Mouse (Mus musculus) gastrocnemius, adult 2 months (tissue): ENCODE results near the gene Cyb561. TPM values are rescaled to one million over a fixed set of nuclear protein-coding genes. Genes with fewer than 3 reads are reported as not detected.

Experiments
- DNase-seq: peaks from one replicate; pipeline ENCODE4 v3.0.0; 2022
- H3K27ac ChIP-seq: fragments of 200-600 bp; 2 replicates; pipeline ENCODE4 v1.8.1; 2022; ENCODE audit warnings: mild to moderate bottlenecking
- H3K4me3 ChIP-seq: fragments of 200-600 bp; 2 replicates; pipeline ENCODE4 v1.8.1; 2022; ENCODE audit warnings: mild to moderate bottlenecking, moderate library complexity
- CTCF ChIP-seq: fragments of 200-600 bp; IDR thresholded peaks from 2 replicates; pipeline ENCODE4 v1.8.1; 2022; ENCODE audit warnings: antibody characterized with exemption, mild to moderate bottlenecking, moderate library complexity
- intact Hi-C: fragments of 180-260 bp; cut with DNase I; formaldehyde crosslinking; loops from one replicate; pipeline ENCODE4 v1.15.1; 2025
- total RNA-seq, 2 experiments: library from RNA; stranded (reverse); gene quantifications; 2 replicates each; pipeline ENCODE4 v1.2.3; 2021

Gene Cyb561
- total RNA-seq, 2 experiments from 2014 or later, result 3.9 to 4.7 TPM

GRCm38 (mm10) chr11:105969516-105969915 is 16.4 kb upstream of the Cyb561 start:
- H3K4me3 ChIP-seq, result peak overlapping the region; percentile 83
- H3K27ac ChIP-seq, result peak overlapping the region; percentile 82
- TF ChIP-seq CTCF, result peak; percentile 77
- DNase-seq, result peak; percentile 76
- intact Hi-C loops, result loop anchor here (2.0 kb wide), 2 partner anchors 33 to 41 kb away; no protein-coding TSS in a partner anchor

- Histone ChIP-seq H3K4me3 (peak overlapping the region; percentile 83), H3K27ac (peak overlapping the region; percentile 82)
- DNase-seq, result no peak
- no peak for TF ChIP-seq CTCF
- intact Hi-C loops, result loop anchor here (2.0 kb wide), 2 partner anchors 32 to 40 kb away; no protein-coding TSS in a partner anchor
Measured at GRCm38 (mm10) chr11:105968948-105969347, 15.8 kb upstream of the Cyb561 start.

DNA sequence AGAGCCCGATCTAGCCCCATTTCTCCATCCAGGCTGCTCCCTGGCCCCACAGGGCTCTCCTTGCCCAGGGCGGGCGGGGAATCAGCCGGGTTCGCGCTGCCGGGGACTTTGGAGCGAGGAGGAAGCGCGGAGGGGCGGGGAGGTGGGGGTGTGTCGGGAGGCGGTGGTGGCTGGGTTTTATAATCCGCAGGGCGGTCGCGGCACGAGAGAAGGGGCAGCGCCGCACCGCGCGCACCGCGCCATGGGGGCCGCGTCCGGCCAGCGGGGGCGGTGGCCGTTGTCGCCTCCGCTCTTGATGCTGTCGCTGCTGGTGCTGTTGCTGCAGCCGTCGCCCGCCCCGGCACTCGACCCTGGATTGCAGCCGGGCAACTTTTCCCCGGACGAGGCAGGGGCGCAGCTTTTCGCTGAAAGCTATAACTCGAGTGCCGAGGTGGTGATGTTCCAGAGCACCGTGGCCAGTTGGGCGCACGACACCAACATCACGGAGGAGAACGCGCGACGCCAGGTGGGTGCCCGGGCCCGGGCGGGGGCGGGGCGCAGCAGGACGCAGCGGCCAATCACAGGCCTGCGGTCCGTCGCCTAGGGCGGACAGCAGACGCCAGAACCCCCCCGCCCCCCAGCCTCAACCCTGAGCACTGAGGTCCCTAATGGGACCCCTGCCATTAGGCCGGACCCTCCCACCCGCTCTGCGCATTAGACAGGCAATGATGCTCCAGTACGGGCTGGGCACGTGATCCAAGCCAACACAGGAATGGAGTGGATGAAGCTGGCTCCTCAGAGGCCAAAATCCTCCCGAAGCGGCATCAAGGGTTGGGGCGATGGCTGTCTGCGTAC is 14.8 kb upstream of the Cyb561 start, which contains the start of gene Ace:
Ace (plus strand) TSS at position 205 of the 834 bp plus-strand sequence.
- intact Hi-C loops, result loop anchor here (2.0 kb wide), 2 partner anchors 31 to 39 kb away; no protein-coding TSS in a partner anchor
- Histone ChIP-seq H3K4me3 (peak within 1 kb of the TSS; percentile 83), H3K27ac (peak within 1 kb of the TSS; percentile 82)
- DNase-seq, result peak; percentile 73
- TF ChIP-seq CTCF, result no peak

- no peak for DNase-seq
- H3K4me3 ChIP-seq, result no peak overlapping the region
- TF ChIP-seq CTCF, result no peak
- intact Hi-C loops, result no loop called here
- H3K27ac ChIP-seq, result peak overlapping the region; percentile 28; the same call in 1 of the 2 replicates
Measured at GRCm38 (mm10) chr11:105966288-105966687, 13.2 kb upstream of the Cyb561 start.

DNA sequence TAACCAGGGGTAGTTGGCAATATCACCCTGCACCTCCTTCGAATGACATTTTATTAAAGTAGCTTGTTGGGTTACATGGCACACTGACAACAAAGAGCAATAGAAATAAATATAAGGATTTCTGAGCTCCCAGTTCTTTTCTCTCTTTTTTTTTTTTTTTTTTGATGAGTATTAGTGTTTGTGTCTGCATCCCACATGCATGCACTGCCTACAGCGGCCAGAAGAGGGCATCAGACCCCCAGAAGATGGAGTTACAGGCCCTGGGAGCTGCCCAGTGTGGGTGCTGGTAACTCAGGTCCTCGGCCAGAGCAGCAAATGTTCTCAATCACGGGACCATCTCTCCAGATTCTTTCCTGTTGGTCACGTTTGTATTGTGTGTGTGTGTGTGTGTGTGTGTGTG is 11.6 kb upstream of the Cyb561 start:
- peak; percentile 25; the same call in 1 of the 2 replicates for TF ChIP-seq CTCF
- no peak for DNase-seq
- no peak overlapping the region for H3K27ac ChIP-seq
- intact Hi-C loops, result no loop called here
- no peak overlapping the region for H3K4me3 ChIP-seq

DNA sequence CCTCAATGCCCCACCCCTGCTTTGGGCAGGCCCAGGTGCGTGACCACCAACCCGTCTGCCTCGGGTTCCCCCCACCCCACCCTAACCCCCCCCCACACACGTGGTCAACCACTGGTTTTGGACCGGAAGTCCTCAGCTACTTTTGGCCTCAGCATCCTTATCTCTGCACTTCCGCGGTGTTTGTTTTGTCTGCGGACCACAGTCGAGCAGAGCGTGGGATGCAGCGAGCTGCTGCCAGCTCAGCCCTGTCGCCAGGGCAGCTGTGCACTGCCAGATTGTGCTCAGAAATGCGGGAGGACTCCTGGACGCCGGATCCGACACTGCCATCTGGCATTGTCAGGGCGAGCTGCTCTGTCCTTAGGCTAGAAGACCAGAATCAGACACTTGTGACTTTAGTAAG is 6.2 kb upstream of the Cyb561 start:
- no peak overlapping the region for H3K4me3 ChIP-seq
- DNase-seq, result no peak
- no peak for TF ChIP-seq CTCF
- H3K27ac ChIP-seq, result 0 out of 2 replicates have a peak overlapping the region, but pooled peaks have one; percentile 5
- intact Hi-C loops, result no loop called here

DNA sequence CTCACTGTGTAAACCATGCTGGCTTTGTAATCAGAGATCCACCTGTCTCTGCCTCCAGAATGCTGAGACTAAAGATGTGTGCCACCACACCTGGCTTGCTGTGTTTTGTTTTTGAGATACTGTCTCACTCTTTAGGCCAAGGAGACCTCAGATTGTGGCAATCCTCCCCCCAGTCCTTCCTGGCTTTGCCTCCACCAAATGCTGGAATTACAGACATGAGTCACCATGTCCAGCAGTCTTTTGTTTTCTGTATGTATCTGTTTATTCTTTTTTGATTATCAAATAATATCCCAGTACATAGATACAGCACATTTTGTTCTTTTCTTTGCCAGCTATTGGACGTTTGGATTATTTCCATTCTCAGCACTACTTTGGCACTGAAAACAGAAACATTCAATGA is 5.4 kb upstream of the Cyb561 start:
- no peak overlapping the region for H3K4me3 ChIP-seq
- intact Hi-C loops, result no loop called here
- TF ChIP-seq CTCF, result no peak
- peak overlapping the region; percentile 56; the same call in 1 of the 2 replicates for H3K27ac ChIP-seq
- no peak for DNase-seq

GRCm38 (mm10) chr11:105957501-105957900 is 4.4 kb upstream of the Cyb561 start:
- H3K4me3 ChIP-seq, result no peak overlapping the region
- TF ChIP-seq CTCF, result no peak
- H3K27ac ChIP-seq, result peak overlapping the region; percentile 72
- intact Hi-C loops, result no loop called here
- DNase-seq, result no peak

GRCm38 (mm10) chr11:105955815-105956430 is 2.8 kb upstream of the Cyb561 start:
- peak; percentile 44 for DNase-seq
- Histone ChIP-seq H3K27ac (peak overlapping the region; percentile 66; the same call in 1 of the 2 replicates), H3K4me3 (no peak overlapping the region)
- TF ChIP-seq CTCF, result no peak
- intact Hi-C loops, result no loop called here

GRCm38 (mm10) chr11:105953402-105953801 is 266 bp upstream of the Cyb561 start:
- intact Hi-C loops, result no loop called here
- no peak for TF ChIP-seq CTCF
- H3K4me3 ChIP-seq, result no peak overlapping the region
- H3K27ac ChIP-seq, result peak overlapping the region; percentile 72
- peak; percentile 76 for DNase-seq

GRCm38 (mm10) chr11:105952111-105952510 is 1.0 kb downstream of the Cyb561 start:
- intact Hi-C loops, result no loop called here
- Histone ChIP-seq H3K4me3 (no peak overlapping the region), H3K27ac (no peak overlapping the region)
- TF ChIP-seq CTCF, result no peak
- no peak for DNase-seq

GRCm38 (mm10) chr11:105951601-105952044 is 1.5 kb downstream of the Cyb561 start:
- Histone ChIP-seq H3K27ac (no peak overlapping the region), H3K4me3 (no peak overlapping the region)
- intact Hi-C loops, result no loop called here
- no peak for DNase-seq
- no peak for TF ChIP-seq CTCF

DNA sequence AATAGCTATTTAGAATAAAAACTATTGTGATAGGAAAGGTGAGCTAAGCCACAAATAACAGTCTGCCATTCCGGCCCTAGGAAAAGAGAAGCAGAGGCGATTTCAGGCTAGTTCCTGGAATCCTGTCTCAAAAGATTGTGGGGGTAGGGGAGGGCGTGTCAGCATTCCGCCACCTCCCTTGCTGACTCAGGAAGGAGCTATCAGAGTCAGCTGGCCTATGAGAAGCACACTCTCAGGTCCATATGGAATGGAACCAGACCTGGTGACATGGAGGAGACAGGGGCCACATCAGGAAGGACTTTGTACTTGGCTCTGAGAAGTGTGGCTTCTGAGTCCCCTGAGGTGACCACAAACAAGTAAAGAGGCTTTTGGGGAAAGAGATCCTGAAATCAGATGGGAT is 2.6 kb downstream of the Cyb561 start:
- intact Hi-C loops, result no loop called here

More for the DNA sequence above, 2.6 kb downstream of the Cyb561 start:
- no peak for TF ChIP-seq CTCF
- H3K4me3 ChIP-seq, result no peak overlapping the region
- peak; percentile 15 for DNase-seq
- no peak overlapping the region for H3K27ac ChIP-seq
